Mouse (Mus musculus) cerebellum, postnatal 4 days (tissue): Measurements from ENCODE around the gene Mcl1.
"Not testable (repeated sequence)": the region's sequence is repeated elsewhere in the genome, so short reads cannot be mapped to it uniquely, and the experiment has no call there.

Experiments
- DNase-seq, 2 experiments: peaks; one replicate each; pipeline ENCODE4 v3.0.0; 2022; ENCODE audit warnings: low spot score in 2 of 2, mixed read lengths in 1 of 2

Gene Mcl1

GRCm38 (mm10) chr3:95658236-95658867, at the start of gene Mcl1:
TSS of gene Mcl1 (plus strand) at chr3:95658788.
- DNase-seq = peak; percentile 85 to 93

GRCm38 (mm10) chr3:95609195-95609594, 49.4 kb upstream of the Mcl1 start:
- DNase-seq = no peak

GRCm38 (mm10) chr3:95613996-95614395, 44.6 kb upstream of the Mcl1 start:
- no peak for DNase-seq

GRCm38 (mm10) chr3:95618511-95618910, 40.1 kb upstream of the Mcl1 start:
- no peak for DNase-seq

GRCm38 (mm10) chr3:95621241-95621640, 37.3 kb upstream of the Mcl1 start:
- DNase-seq = no peak

- DNase-seq = not testable (repeated sequence)
Observed at GRCm38 (mm10) chr3:95622421-95622820, 36.2 kb upstream of the Mcl1 start.

GRCm38 (mm10) chr3:95623551-95623950, 35.0 kb upstream of the Mcl1 start:
- DNase-seq = no peak

GRCm38 (mm10) chr3:95623991-95624515, 34.5 kb upstream of the Mcl1 start:
- not testable (repeated sequence) for DNase-seq

GRCm38 (mm10) chr3:95624628-95625503, 33.7 kb upstream of the Mcl1 start, which contains the start of gene Ensa:
TSS of gene Ensa (plus strand) at chr3:95624993.
- DNase-seq = peak; percentile 93 to 96

GRCm38 (mm10) chr3:95627763-95628162, 30.8 kb upstream of the Mcl1 start:
- DNase-seq = no peak

GRCm38 (mm10) chr3:95629755-95630154, 28.8 kb upstream of the Mcl1 start:
- no peak for DNase-seq

- no peak for DNase-seq
Observed at GRCm38 (mm10) chr3:95630856-95631255, 27.7 kb upstream of the Mcl1 start.

GRCm38 (mm10) chr3:95631304-95631703, 27.3 kb upstream of the Mcl1 start:
- no peak for DNase-seq

- DNase-seq = no peak
Observed at GRCm38 (mm10) chr3:95632648-95633588, 25.7 kb upstream of the Mcl1 start.

GRCm38 (mm10) chr3:95635636-95636035, 23.0 kb upstream of the Mcl1 start:
- no peak for DNase-seq

GRCm38 (mm10) chr3:95636072-95636471, 22.5 kb upstream of the Mcl1 start:
- no peak for DNase-seq

- no peak for DNase-seq
Observed at GRCm38 (mm10) chr3:95639694-95640093, 18.9 kb upstream of the Mcl1 start.

- no peak for DNase-seq
Observed at GRCm38 (mm10) chr3:95643097-95643496, 15.5 kb upstream of the Mcl1 start.

GRCm38 (mm10) chr3:95645313-95646235, 13.0 kb upstream of the Mcl1 start:
- no peak for DNase-seq

GRCm38 (mm10) chr3:95648016-95648415, 10.6 kb upstream of the Mcl1 start:
- no peak for DNase-seq
